Mouse (Mus musculus) lung, adult 2 months (tissue): ENCODE data around the gene Nebl.

Experiments used
- CTCF ChIP-seq: fragments of 200-500 bp; IDR thresholded peaks from 2 replicates; pipeline ENCODE4 v1.5.1; 2011; ENCODE audit warnings: mild to moderate bottlenecking, low read length, control low read depth; ENCODE audit not compliant: insufficient read depth
- POLR2A ChIP-seq: fragments of 200-500 bp; IDR thresholded peaks from 2 replicates; pipeline ENCODE4 v1.6.1; 2011; ENCODE audit warnings: low read depth, mild to moderate bottlenecking, control low read depth, low read length, borderline replicate concordance; ENCODE audit errors: extremely low read depth

- TF ChIP-seq POLR2A (peak; percentile 74; the same call in 1 of the 2 replicates), CTCF (no peak)
Measured at GRCm38 (mm10) chr2:17730957-17731830, at the start of gene Nebl.
